Mouse (Mus musculus): ENCODE results near the gene Rbm8a. TPM values are rescaled to one million over a fixed set of nuclear protein-coding genes. Genes with fewer than 3 reads are reported as not detected.

Rbm8a gene
- total and polyA plus RNA-seq, 2 experiments from 2014 or later = 14.9 to 114 TPM

- no peak for TF ChIP-seq CTCF (IDR thresholded peaks at IDR 0.05; ENCODE audit: low read depth)
- Histone ChIP-seq H3K27me3 (ENCODE audit: insufficient read depth, low read length) (no peaks in the 10 kb centered on the region), H3K9ac (replicated peaks; ENCODE audit: low read length) (no peak overlapping the region), H3K4me2 (ENCODE audit: low read depth, low read length) (no peak overlapping the region), H3K36me3 (ENCODE audit: insufficient read depth, low read length) (peaks cover 27% of the 10 kb centered on the region; the same call in 1 of the 2 replicates), H3K27ac (no peak overlapping the region), H3K4me1 (ENCODE audit: insufficient read depth, low read length) (peaks cover 13% of the 10 kb centered on the region; the same call in 1 of the 2 replicates), H3K9me3 (ENCODE audit: low read length) (no peaks in the 10 kb centered on the region), H3K4me3 (ENCODE audit: low read length) (no peak overlapping the region)
- WGBS = 75% methylated on average over 1 of the region's 1 CpGs
- DNase-seq (ENCODE audit: low spot score) = no peak
- ATAC-seq = no peak
Observed at GRCm38 (mm10) chr3:96634015-96634414, 4.3 kb downstream of the Rbm8a start.

- Histone ChIP-seq H3K9ac (replicated peaks; ENCODE audit: low read length) (peak within 1 kb of the TSS; percentile 93), H3K27ac (peak within 1 kb of the TSS; percentile 79), H3K4me1 (ENCODE audit: insufficient read depth, low read length) (peaks cover 13% of the 10 kb centered on the region; the same call in 1 of the 2 replicates), H3K27me3 (ENCODE audit: insufficient read depth, low read length) (no peaks in the 10 kb centered on the region), H3K9me3 (ENCODE audit: low read length) (no peaks in the 10 kb centered on the region), H3K36me3 (ENCODE audit: insufficient read depth, low read length) (peaks cover 34% of the 10 kb centered on the region; the same call in 1 of the 2 replicates), H3K4me3 (ENCODE audit: low read length) (peak within 1 kb of the TSS; percentile 79), H3K4me2 (ENCODE audit: low read depth, low read length) (peak within 1 kb of the TSS; percentile 94)
- DNase-seq (ENCODE audit: low spot score) (peak; percentile 88), ATAC-seq (peak; percentile 90)
- 2% methylated on average over 60 of the region's 60 CpGs for WGBS
- TF ChIP-seq CTCF (IDR thresholded peaks at IDR 0.05; ENCODE audit: low read depth) = peak; percentile 62
Observed at GRCm38 (mm10) chr3:96634928-96635879, 5.5 kb downstream of the Rbm8a start, which contains the start of the genes Pex11b and Gm42957. Gene Pex11b, plus strand, starts transcription at chr3:96635376. Gene Gm42957, plus strand, starts transcription at chr3:96635474.

DNA sequence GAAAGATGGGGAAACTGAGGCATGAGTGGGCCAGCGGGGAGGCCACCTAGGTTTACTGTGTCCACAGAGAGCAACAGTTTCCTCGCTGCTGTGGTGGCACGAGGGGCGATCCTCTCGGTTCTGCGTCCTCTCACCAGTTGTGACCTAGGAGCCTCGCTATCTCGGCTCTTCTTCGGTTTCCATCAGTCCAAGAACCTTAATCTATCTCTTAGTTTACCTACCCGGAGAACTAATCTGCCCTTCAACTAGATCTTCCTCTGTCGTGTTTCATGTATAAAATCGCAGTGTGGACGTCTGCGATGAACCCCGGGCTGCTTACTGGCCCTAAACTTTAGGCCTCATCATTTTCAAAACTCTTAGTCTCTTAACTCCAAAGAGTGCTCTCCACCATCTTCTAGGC, 6.2 kb downstream of the Rbm8a start:
- H3K36me3 ChIP-seq (ENCODE audit: insufficient read depth, low read length) = peaks cover 34% of the 10 kb centered on the region; the same call in 1 of the 2 replicates
- H3K4me3 ChIP-seq (ENCODE audit: low read length) = peak overlapping the region; percentile 79
- H3K9me3 ChIP-seq (ENCODE audit: low read length) = no peaks in the 10 kb centered on the region
- peak overlapping the region; percentile 79 for H3K27ac ChIP-seq
- peaks cover 10% of the 10 kb centered on the region; the same call in 1 of the 2 replicates for H3K4me1 ChIP-seq (ENCODE audit: insufficient read depth, low read length)
- DNase-seq (ENCODE audit: low spot score) (no peak), ATAC-seq (no peak)
- H3K4me2 ChIP-seq (ENCODE audit: low read depth, low read length) = peak overlapping the region; percentile 94
- TF ChIP-seq CTCF (IDR thresholded peaks at IDR 0.05; ENCODE audit: low read depth) = no peak
- no peaks in the 10 kb centered on the region for H3K27me3 ChIP-seq (ENCODE audit: insufficient read depth, low read length)
- H3K9ac ChIP-seq (replicated peaks; ENCODE audit: low read length) = peak overlapping the region; percentile 93
- WGBS = 11% methylated on average over 15 of the region's 15 CpGs

GRCm38 (mm10) chr3:96636448-96636847, 6.7 kb downstream of the Rbm8a start:
- ATAC-seq = no peak

DNA sequence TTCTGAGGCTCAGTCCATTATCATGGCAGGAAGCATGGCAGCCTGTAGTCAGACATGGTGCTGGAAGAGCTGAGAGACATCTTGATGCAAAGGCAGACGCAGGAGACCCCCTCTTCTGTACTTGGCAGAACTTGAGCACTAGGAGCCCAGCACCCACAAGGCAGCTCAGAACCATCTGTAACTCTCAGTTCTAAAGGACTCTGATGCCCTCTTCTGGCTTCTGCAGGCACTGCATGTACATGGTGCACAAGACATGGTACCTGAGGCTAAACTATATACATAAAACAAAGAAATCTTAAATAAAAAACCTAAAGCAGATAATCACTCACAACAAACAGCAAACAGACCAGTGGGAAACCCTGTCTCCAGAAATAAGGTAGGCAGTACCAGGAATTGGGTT, 9.5 kb downstream of the Rbm8a start:
- Histone ChIP-seq H3K27ac (no peak overlapping the region), H3K4me1 (ENCODE audit: insufficient read depth, low read length) (peaks cover 9% of the 10 kb centered on the region; the same call in 1 of the 2 replicates), H3K9ac (replicated peaks; ENCODE audit: low read length) (no peak overlapping the region), H3K9me3 (ENCODE audit: low read length) (no peaks in the 10 kb centered on the region), H3K36me3 (ENCODE audit: insufficient read depth, low read length) (peaks cover 31% of the 10 kb centered on the region; the same call in 1 of the 2 replicates), H3K4me2 (ENCODE audit: low read depth, low read length) (no peak overlapping the region), H3K4me3 (ENCODE audit: low read length) (no peak overlapping the region), H3K27me3 (ENCODE audit: insufficient read depth, low read length) (no peaks in the 10 kb centered on the region)
- DNase-seq (ENCODE audit: low spot score) = peak; percentile 58
- no peak for ATAC-seq
- WGBS = 76% methylated on average over 1 of the region's 1 CpGs
- peak; percentile 67 for TF ChIP-seq CTCF (IDR thresholded peaks at IDR 0.05; ENCODE audit: low read depth)

More at GRCm38 (mm10) chr3:96636448-96636847, 6.7 kb downstream of the Rbm8a start:
- H3K27me3 ChIP-seq (ENCODE audit: insufficient read depth, low read length) = no peaks in the 10 kb centered on the region
- peaks cover 34% of the 10 kb centered on the region; the same call in 1 of the 2 replicates for H3K36me3 ChIP-seq (ENCODE audit: insufficient read depth, low read length)
- no peaks in the 10 kb centered on the region for H3K9me3 ChIP-seq (ENCODE audit: low read length)
- DNase-seq (ENCODE audit: low spot score) = no peak
- peak overlapping the region; percentile 93; the same call in 1 of the 2 replicates for H3K9ac ChIP-seq (replicated peaks; ENCODE audit: low read length)
- 68% methylated on average over 11 of the region's 11 CpGs for WGBS
- H3K4me2 ChIP-seq (ENCODE audit: low read depth, low read length) = peak overlapping the region; percentile 94
- H3K4me3 ChIP-seq (ENCODE audit: low read length) = peak overlapping the region; percentile 79
- no peak overlapping the region for H3K27ac ChIP-seq
- H3K4me1 ChIP-seq (ENCODE audit: insufficient read depth, low read length) = peaks cover 9% of the 10 kb centered on the region; the same call in 1 of the 2 replicates
- no peak for TF ChIP-seq CTCF (IDR thresholded peaks at IDR 0.05; ENCODE audit: low read depth)

- Histone ChIP-seq H3K27ac (no peak within 1 kb of the TSS), H3K4me2 (ENCODE audit: low read depth, low read length) (no peak within 1 kb of the TSS), H3K4me3 (ENCODE audit: low read length) (no peak within 1 kb of the TSS), H3K27me3 (ENCODE audit: insufficient read depth, low read length) (no peaks in the 10 kb centered on the region), H3K9me3 (ENCODE audit: low read length) (no peaks in the 10 kb centered on the region), H3K4me1 (ENCODE audit: insufficient read depth, low read length) (no peaks in the 10 kb centered on the region), H3K9ac (replicated peaks; ENCODE audit: low read length) (no peak within 1 kb of the TSS), H3K36me3 (ENCODE audit: insufficient read depth, low read length) (peaks cover 16% of the 10 kb centered on the region; the same call in 1 of the 2 replicates)
- ATAC-seq (no peak), DNase-seq (ENCODE audit: low spot score) (peak; percentile 50)
- 60% methylated on average over 7 of the region's 7 CpGs for WGBS
- peak; percentile 62 for TF ChIP-seq CTCF (IDR thresholded peaks at IDR 0.05; ENCODE audit: low read depth)
Observed at GRCm38 (mm10) chr3:96645018-96645649, 15.4 kb downstream of the Rbm8a start, which contains the start of gene Itga10. Gene Itga10, plus strand, starts transcription at chr3:96645584.
